Mouse (Mus musculus) megakaryocyte, embryonic 14.5 days (primary cell): Measurements from ENCODE around the gene Tfam.

Experiments
- FLI1 ChIP-seq: IDR thresholded peaks from 2 replicates; pipeline ENCODE4 v1.6.1; 2012; ENCODE audit warnings: low read length, inconsistent platforms, mixed read lengths
- GATA1 ChIP-seq: IDR thresholded peaks from 3 replicates; pipeline ENCODE4 v1.6.1; 2012; ENCODE audit warnings: mixed read lengths, low read length, inconsistent platforms, borderline replicate concordance

DNA sequence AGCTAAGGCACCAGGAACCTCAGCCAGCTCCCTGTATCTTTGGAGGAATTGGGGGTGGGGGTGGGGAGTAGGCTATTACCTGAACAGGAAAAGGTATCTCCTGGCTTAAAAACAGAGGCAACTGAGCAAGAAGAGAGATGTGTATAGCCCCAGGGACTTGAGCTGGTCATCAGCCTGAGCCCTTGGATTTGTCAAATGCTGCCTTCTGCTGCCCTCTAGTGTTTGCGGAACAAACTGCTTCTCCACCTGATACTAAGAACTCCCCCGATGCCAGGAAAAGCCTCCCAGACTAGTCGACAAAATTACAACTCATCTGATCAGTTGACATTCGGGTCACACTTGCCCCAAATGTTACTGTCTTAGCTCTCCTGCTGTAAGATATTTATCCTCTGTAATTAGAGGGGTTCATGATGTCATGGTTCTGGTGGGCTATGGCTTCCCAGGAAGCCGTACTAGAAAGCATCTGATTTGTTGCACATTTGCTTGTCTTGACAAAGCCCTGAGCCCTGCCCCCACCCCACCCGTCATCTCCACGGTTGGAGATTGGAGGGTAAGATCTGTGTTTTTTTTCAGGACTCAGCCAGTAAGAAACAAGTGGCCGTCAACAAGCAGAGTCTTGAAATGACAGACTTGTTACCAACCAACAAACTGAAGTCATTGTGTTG lies 19.7 kb downstream of the Tfam start:
- no peak for TF ChIP-seq GATA1
- TF ChIP-seq FLI1, result no peak
